Mouse (Mus musculus) inflammation-experienced regulatory T-cells, adult 6 months (primary cell): ENCODE results near the gene Mcub. TPM values are rescaled to one million over a fixed set of nuclear protein-coding genes. Genes with fewer than 3 reads are reported as not detected.
A peak's percentile ranks its signal among the peaks of the same experiment; 100 is the strongest.

Experiments used
- ATAC-seq: one replicate; pipeline ENCODE4 v1.8.0; 2017
- polyA plus RNA-seq, 3 experiments: library from polyadenylated mRNA; unstranded; fragments of 100-300 nt; shearing (Covaris generic); gene quantifications; one replicate each; pipeline ENCODE4 v1.2.1; 2017

The Mcub gene
- polyA plus RNA-seq, 3 experiments from 2014 or later = 19.8 to 26.4 (median 20.9) TPM

DNA sequence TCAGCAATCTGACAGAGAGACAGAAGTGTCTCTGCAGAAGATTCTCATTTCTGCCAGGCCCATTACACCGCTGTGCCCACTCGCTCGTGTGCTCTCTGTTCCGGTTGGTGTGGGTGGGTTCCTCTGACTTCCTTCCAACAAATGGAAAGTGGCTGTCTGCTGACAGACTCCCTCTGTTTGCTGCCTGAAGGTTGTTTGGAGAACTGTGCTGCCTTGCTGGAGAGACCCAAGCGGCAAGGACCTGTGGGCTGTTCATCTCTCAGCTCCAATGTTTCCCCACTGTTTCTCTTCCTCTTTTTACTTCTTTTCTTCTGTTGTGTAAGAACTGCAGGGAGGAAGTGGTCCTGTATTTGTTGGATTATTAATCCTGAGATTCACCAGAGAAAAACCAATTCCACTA is 21.6 kb downstream of the Mcub start:
- peak; percentile 64 for ATAC-seq

DNA sequence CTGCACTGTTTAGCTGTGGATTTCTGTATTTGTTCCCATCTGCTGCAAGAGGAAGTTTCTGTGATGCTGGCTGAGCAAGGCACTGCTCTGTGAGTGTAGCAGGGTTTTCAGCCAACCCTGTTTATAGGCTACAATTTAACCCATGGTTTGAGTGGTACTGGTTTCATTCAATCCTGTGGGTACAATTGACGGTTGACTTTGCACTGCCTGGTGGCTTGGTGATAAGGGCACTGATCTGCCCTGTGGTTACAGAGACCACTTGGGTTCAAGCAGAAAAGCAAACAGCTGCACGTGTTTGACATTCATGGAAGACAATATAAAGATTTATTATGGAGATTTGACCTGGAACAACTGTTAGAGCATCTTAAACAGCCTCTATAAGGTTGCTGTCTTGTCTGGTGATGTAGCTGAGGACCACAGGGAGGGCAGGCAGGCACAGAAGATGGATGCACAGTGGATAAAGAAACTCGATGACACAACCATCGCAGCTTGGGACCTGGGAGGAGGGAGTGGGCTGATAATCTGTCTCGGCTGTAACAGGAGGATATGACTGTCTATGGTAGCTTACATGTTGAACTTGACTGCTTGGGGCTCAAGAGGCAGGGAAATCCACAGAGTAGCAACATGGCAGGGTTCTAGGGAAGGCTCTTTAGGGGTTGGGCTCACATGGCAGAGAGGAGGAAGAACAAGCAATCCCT is 23.6 kb downstream of the Mcub start:
- no peak for ATAC-seq

DNA sequence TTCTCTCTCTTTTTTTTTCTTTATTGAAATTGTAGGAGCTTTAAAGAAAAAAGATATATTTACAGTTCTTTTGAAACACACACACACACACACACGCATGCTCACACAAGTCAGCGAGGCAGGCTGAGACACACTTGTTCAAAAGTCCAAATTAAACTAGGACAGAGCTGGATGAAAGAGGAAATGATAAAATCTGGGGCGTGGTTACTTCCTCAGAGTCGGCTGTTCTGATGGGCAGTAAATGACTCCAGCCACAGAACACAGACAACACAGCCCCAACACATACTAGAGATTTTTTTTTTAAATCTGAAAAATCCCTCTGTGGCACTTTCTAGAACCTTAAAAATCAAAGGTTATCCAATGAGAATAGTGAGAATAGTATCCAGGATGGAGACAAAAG is 26.2 kb downstream of the Mcub start:
- no peak for ATAC-seq

DNA sequence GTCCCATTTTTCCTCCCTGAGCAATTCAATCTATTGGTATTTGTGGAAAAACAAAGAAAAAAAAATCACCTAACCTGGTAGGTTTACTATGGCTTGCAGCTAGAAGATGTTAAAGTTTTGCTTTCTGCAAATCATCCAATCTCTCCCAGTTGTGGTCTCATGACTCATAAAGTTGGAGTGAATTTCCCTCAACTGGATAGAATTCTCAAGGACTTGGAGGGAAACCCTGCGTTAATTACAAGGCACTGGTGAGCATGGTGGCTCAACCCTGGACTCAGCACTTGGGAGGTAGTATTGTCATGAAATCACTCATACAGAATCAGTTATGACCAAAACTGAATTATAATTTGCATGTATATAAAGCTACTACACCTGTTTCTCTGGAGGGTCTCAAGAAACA is 28.7 kb downstream of the Mcub start:
- ATAC-seq = no peak

GRCm38 (mm10) chr3:129940780-129941179 is 29.2 kb downstream of the Mcub start:
- no peak for ATAC-seq

GRCm38 (mm10) chr3:129939058-129939457 is 30.9 kb downstream of the Mcub start:
- no peak for ATAC-seq

DNA sequence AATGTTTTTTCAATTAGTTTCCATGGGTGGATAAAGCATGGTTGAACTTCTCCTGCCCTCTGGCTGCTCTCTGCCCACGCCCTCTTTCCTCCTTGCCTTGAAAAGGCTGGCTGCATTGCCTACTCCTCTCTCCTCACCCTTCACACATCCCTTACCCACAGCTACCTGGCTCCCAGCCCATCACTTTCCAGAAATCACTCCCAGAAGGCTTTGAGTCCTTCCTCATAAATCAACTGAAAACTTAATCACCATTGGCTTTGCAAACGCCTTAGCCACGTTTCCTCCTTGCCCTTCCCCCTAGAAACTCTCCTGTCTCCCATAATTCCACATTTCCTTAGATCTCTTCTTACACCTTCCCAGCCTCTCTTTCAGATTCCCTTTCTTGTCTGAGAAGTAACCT is 32.2 kb downstream of the Mcub start:
- no peak for ATAC-seq

DNA sequence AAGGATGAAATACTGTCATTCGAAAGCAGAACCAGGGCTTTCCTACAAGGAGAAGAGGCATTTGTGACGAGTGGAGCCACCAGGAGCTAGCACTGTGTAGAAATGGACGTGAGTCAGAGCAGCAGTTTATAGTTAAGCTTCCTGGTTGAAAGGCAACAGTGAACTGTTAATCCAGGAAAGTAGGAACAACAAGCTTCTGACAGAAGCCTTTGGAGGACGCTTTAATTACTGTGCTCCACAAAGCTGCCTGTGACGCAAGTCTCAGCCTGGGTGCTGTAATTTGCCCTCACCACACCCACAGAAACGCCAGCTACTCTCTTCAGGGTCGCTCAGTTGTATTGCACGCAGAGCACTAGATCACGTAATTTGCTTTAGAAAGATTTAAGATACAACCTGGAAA is 33.4 kb downstream of the Mcub start:
- ATAC-seq = no peak

DNA sequence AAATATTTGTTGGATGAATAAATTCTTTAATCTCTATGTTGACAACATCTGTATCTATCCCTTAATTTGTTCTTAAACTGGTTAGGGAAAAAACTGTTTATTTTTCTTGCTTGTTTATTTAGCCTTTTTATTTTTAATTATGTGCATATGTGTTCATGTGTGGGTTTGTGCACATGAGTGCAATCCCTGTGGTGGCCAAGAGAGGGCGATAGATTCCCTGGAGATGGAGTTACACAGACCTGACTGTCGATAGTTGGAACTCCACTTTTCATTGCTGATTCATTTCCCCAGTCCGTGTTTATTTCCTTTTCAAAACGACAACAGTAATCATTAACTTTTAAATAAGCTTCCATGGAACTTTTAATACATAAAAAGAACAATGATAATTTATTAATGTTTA is 37.6 kb downstream of the Mcub start:
- no peak for ATAC-seq

- ATAC-seq = no peak
Measured at GRCm38 (mm10) chr3:129930213-129930778, 39.7 kb downstream of the Mcub start.

GRCm38 (mm10) chr3:129925861-129926260 is 44.1 kb downstream of the Mcub start:
- no peak for ATAC-seq

GRCm38 (mm10) chr3:129923581-129923980 is 46.4 kb downstream of the Mcub start:
- ATAC-seq = no peak

- ATAC-seq = peak; percentile 73
Measured at GRCm38 (mm10) chr3:129918434-129918833, 51.6 kb downstream of the Mcub start.

DNA sequence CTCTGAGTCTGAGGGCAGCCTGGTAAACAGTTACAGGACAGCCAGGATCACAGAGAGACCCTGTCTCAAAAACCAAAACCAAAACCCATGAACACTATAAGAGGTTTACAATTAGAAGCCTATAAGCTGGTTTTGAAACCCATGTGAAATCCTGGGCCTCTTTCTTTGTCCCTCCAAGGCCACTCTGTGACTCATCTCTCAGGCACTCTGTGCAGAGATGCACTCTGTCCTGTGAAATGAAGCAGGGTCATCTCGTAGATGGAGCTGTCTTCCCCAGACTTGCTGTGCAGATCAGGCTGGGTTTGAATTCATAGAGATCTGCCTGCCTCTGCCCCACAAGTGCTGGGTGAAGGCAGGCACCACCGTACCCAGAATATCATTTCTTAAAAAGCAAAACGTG is 52.6 kb downstream of the Mcub start:
- no peak for ATAC-seq

GRCm38 (mm10) chr3:129913241-129913640 is 56.8 kb downstream of the Mcub start:
- no peak for ATAC-seq

- no peak for ATAC-seq
Measured at GRCm38 (mm10) chr3:129912025-129912424, 58.0 kb downstream of the Mcub start.

- no peak for ATAC-seq
Measured at GRCm38 (mm10) chr3:129904381-129905132, 65.4 kb downstream of the Mcub start.

- no peak for ATAC-seq
Measured at GRCm38 (mm10) chr3:129903866-129904265, 66.1 kb downstream of the Mcub start.

GRCm38 (mm10) chr3:129903369-129903768 is 66.6 kb downstream of the Mcub start:
- ATAC-seq = no peak

GRCm38 (mm10) chr3:129901271-129901809 is 68.7 kb downstream of the Mcub start, which contains the start of gene Casp6:
Casp6 (plus strand) TSS chr3:129901425.
- peak; percentile 98 for ATAC-seq

DNA sequence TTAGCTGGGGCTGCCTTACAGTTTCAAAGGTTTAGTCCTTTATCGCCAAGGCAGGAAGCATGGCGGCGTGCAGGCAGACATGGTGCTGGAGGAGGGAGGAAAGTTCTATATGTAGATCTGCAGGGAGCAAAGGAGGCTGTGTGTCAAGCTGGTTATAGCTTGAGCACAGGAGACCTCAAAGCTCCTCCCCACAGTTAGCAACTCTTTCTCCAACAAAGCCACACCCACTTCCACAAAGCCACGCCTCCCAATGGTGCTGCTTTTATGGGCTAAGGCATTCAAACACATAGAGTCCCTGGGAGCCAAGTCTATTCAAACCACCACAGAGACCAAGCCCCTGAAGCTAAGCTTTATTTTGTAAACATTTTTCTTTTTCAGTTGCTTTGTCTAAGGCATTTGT is 71.1 kb downstream of the Mcub start:
- no peak for ATAC-seq

DNA sequence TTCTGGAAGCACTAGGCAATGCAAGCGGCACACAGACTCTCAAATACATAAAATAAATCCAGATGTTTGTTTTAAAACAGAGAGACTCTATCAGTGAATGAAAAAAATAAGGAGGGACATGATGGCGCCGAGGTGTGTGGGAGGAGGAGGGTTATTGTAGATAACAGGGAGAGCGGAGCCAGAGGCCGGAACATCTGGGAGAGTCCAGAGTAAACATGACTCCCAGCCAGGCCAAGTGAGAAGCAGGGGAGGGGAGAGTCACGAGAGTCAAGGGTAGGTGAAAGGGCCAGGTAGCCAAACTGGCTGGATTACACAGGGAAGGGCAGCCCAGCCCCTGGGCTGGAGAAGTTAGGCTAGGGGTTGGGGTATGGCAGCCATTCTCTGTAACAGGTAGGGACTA is 73.4 kb downstream of the Mcub start:
- no peak for ATAC-seq

GRCm38 (mm10) chr3:129893143-129893542 is 76.9 kb downstream of the Mcub start:
- no peak for ATAC-seq

GRCm38 (mm10) chr3:129892003-129892402 is 78.0 kb downstream of the Mcub start:
- no peak for ATAC-seq
